In the genomic region with DNA sequence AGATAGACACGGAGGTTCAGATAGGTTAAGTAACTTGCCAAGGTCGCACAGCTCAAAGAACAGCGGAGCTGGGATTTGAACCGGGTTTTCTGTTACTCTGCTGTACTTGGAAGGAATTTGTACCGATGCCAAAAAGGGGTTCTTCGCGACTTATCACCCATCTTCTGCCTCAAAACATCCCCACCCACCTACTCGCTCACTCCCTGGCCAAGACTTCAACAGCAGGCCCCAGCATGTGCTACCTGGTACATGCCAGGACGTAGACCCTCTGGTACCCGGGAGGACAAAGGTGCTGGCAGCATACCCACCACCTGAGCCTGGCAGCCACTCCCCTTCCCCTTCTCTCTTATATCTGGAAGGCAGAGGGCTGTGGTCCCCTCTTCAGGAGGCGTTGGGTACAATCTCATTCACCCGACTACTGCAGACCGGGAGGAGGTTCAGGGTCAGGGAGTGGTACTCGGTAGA, we compare ENCODE assay signal across 8 mouse cellular contexts. TPM values are rescaled to one million over a fixed set of nuclear protein-coding genes. Genes with fewer than 3 reads are reported as not detected.
A peak's percentile ranks its signal among the peaks of the same experiment; 100 is the strongest.
DNase-seq lines count a peak whose midpoint lies in the region; ATAC-seq and TF ChIP-seq lines count a peak whose summit lies in the region.

No protein-coding gene starts in this region.

- 0 out of 2 replicates have a peak, but pooled peaks cover 3% of the 10 kb centered on the region for H3K27me3 ChIP-seq in spleen, adult 2 months (ENCODE audit: control insufficient read depth, insufficient read depth, low read length)
- H3K27me3 ChIP-seq in intestine, postnatal 0 days (replicated peaks; ENCODE audit: control insufficient read depth, insufficient read depth, low read length), result no peaks in the 10 kb centered on the region

- no peak for ATAC-seq in intestine, postnatal 0 days

- H3K4me3 ChIP-seq in spleen, adult 2 months (ENCODE audit: extremely low read depth, insufficient read depth, insufficient read length), result peak overlapping the region; percentile 80; the same call in 1 of the 2 replicates
- H3K4me3 ChIP-seq in intestine, postnatal 0 days (ENCODE audit: low read depth, low read length), result peak overlapping the region; percentile 85
- peak overlapping the region; percentile 95 for H3K4me3 ChIP-seq in olfactory bulb, adult 2 months (ENCODE audit: insufficient read depth, low read depth, low read length)

- intact Hi-C loops in gastrocnemius, postnatal 14 days (cut with DNase I; ENCODE audit: low total_unique reads), result no loop called here

- H3K36me3 ChIP-seq in spleen, adult 2 months (ENCODE audit: control insufficient read depth, insufficient read depth, low read length), result no peaks in the 10 kb centered on the region
- H3K36me3 ChIP-seq in intestine, postnatal 0 days (ENCODE audit: control insufficient read depth, insufficient read depth), result no peaks in the 10 kb centered on the region

- H3K27ac ChIP-seq in spleen, adult 2 months (ENCODE audit: insufficient read depth, low read length), result no peak overlapping the region
- H3K27ac ChIP-seq in intestine, postnatal 0 days (ENCODE audit: low read depth, low read length), result no peak overlapping the region
- peak overlapping the region; percentile 39 for H3K27ac ChIP-seq in olfactory bulb, adult 2 months (ENCODE audit: insufficient read depth, low read depth, low read length)

- DNase-seq in cerebellum, adult 9-10 months, result peak; percentile 66
- DNase-seq in cerebellum, adult 18-20 months, result no peak
- no peak for DNase-seq in spleen, adult 2 months (ENCODE audit: low read depth in 1 of 2, low spot score in 2 of 2)
- DNase-seq in spleen, adult 18-20 months, result no peak
- no peak for DNase-seq in natural killer cell, adult 2 months (ENCODE audit: low spot score in 2 of 2)
- no peak for DNase-seq in gastrocnemius, postnatal 14 days

- peak overlapping the region; percentile 98 for H3K4me2 ChIP-seq in intestine, postnatal 0 days (replicated peaks; ENCODE audit: low read depth)

- peak overlapping the region; percentile 79 for H3K9ac ChIP-seq in intestine, postnatal 0 days (ENCODE audit: low read depth, low read length)

- 58% methylated on average over 14 of the region's 14 CpGs for WGBS in spleen, adult 2 months
- WGBS in intestine, postnatal 0 days, result 39% methylated on average over 14 of the region's 14 CpGs
- WGBS in olfactory bulb, adult 2 months, result 25% methylated on average over 14 of the region's 14 CpGs

- H3K4me1 ChIP-seq in spleen, adult 2 months (ENCODE audit: control insufficient read depth, insufficient read depth, insufficient read length), result peaks cover 11% of the 10 kb centered on the region; the same call in 1 of the 2 replicates
- 0 out of 2 replicates have a peak, but pooled peaks cover 7% of the 10 kb centered on the region for H3K4me1 ChIP-seq in intestine, postnatal 0 days (replicated peaks; ENCODE audit: control insufficient read depth, insufficient read depth, low read length)
- peaks cover 26% of the 10 kb centered on the region for H3K4me1 ChIP-seq in olfactory bulb, adult 2 months (ENCODE audit: control insufficient read depth, insufficient read depth, low read length)

- H3K9me3 ChIP-seq in intestine, postnatal 0 days (ENCODE audit: control insufficient read depth), result no peaks in the 10 kb centered on the region

- no peak for TF ChIP-seq POLR2A in spleen, adult 2 months (IDR thresholded peaks at IDR 0.05; ENCODE audit: low read depth, low read length)
- no peak for TF ChIP-seq POLR2A in olfactory bulb, adult 2 months (IDR thresholded peaks at IDR 0.05; ENCODE audit: insufficient read depth, low read depth, low read length)

- TF ChIP-seq CTCF in spleen, adult 2 months (IDR thresholded peaks at IDR 0.05; ENCODE audit: extremely low read depth, insufficient read depth, insufficient read length, insufficient replicate concordance), result no peak
- no peak for TF ChIP-seq CTCF in intestine, postnatal 0 days (IDR thresholded peaks at IDR 0.05; ENCODE audit: low read depth)
- no peak for TF ChIP-seq CTCF in olfactory bulb, adult 2 months (IDR thresholded peaks at IDR 0.05; ENCODE audit: insufficient read depth, low read depth, low read length)

RNA-seq across cellular contexts. Expression of a gene that starts 1.4 kb away (rescaled TPM):
- polyA plus RNA-seq in spleen, adult 2 months (2012; rRNA removed), result 54.1 and 81.9 TPM in 2 replicates
- polyA plus RNA-seq in intestine, postnatal 0 days (2015; fragmentation: Nextera tagmentation; extraction: Ambion mirVana), result 120 and 127 TPM in 2 replicates
- polyA plus RNA-seq in olfactory bulb, adult 2 months (2012; ENCODE audit: insufficient read depth, insufficient read length, low replicate concordance, missing spikeins), result not detected in 2 replicates
- total RNA-seq in gastrocnemius, postnatal 14 days (2021), result 10 to 100 TPM; 83.3 to 86.3 TPM

RNA-seq across cellular contexts. Expression of a gene that starts 2.0 kb away (rescaled TPM):
- polyA plus RNA-seq in spleen, adult 2 months (2012; rRNA removed), result 27.4 and 30.3 TPM in 2 replicates
- 22.6 and 24.7 TPM in 2 replicates for polyA plus RNA-seq in intestine, postnatal 0 days (2015; fragmentation: Nextera tagmentation; extraction: Ambion mirVana)
- polyA plus RNA-seq in olfactory bulb, adult 2 months (2012; ENCODE audit: insufficient read depth, insufficient read length, low replicate concordance, missing spikeins), result 179 TPM in 1 of 2 replicates, not detected in the other
- 10 to 100 TPM; 52.9 to 57.0 TPM for total RNA-seq in gastrocnemius, postnatal 14 days (2021)

RNA-seq across cellular contexts. Expression of a gene that starts 25.6 kb away (rescaled TPM):
- polyA plus RNA-seq in spleen, adult 2 months (2012; rRNA removed), result not detected in 2 replicates
- polyA plus RNA-seq in intestine, postnatal 0 days (2015; fragmentation: Nextera tagmentation; extraction: Ambion mirVana), result not detected in 2 replicates
- polyA plus RNA-seq in olfactory bulb, adult 2 months (2012; ENCODE audit: insufficient read depth, insufficient read length, low replicate concordance, missing spikeins), result not detected in 2 replicates
- under 1 TPM; 0.10 to 0.13 TPM for total RNA-seq in gastrocnemius, postnatal 14 days (2021)

RNA-seq across cellular contexts. Expression of a gene that starts 48.9 kb away (rescaled TPM):
- not detected in 2 replicates for polyA plus RNA-seq in spleen, adult 2 months (2012; rRNA removed)
- polyA plus RNA-seq in intestine, postnatal 0 days (2015; fragmentation: Nextera tagmentation; extraction: Ambion mirVana), result not detected in 2 replicates
- not detected in 2 replicates for polyA plus RNA-seq in olfactory bulb, adult 2 months (2012; ENCODE audit: insufficient read depth, insufficient read length, low replicate concordance, missing spikeins)
- total RNA-seq in gastrocnemius, postnatal 14 days (2021), result not detected

Comparison
In these comparisons a context has a peak if more than half of its experiments do, and no peak if none do; other contexts are left out.
1. RNA of a gene that starts 1.4 kb away (polyA plus RNA-seq): 120 to 127 TPM in intestine, postnatal 0 days and 54.1 to 81.9 TPM in spleen, adult 2 months; not detected in olfactory bulb, adult 2 months; every median in the first group is over 10 times any median in the second.
2. Peak in every context shown above with its lines, with median percentiles within 50 percentile points of each other: H3K4me3 ChIP-seq.